Mouse (Mus musculus) G1E (cell line): ENCODE data around the gene Sfmbt1.

Source experiments
- CTCF ChIP-seq: IDR thresholded peaks from 2 replicates; pipeline ENCODE4 v1.5.1; 2012; ENCODE audit warnings: low read depth, low read length, inconsistent platforms, mixed read lengths
- GATA1 ChIP-seq: IDR thresholded peaks from 2 replicates; pipeline ENCODE4 v1.6.1; 2012; ENCODE audit warnings: borderline replicate concordance, low read length, inconsistent platforms, mixed read lengths
- POLR2AphosphoS5 ChIP-seq: IDR thresholded peaks from 2 replicates; pipeline ENCODE4 v1.6.1; 2012; ENCODE audit warnings: low read depth, low read length, inconsistent platforms; ENCODE audit not compliant: insufficient replicate concordance

DNA sequence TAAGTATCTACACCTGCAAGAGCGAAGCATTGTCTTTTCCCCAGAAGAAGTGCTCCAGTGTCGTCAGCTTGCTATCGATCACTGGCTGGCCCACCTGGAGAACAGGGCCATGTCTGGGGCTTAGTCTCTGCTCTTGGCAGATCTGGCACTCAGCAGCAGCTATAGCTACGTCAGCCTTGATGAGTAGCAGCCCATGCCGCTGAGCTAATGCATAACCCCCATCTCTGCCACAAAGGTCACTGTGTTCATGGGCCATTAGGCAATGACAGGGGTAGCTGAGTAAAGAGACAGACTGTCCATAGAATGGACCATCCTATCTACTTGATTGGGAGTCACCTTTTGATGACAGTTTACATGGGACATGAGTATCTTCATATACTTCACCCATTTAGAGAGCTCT is 135.9 kb downstream of the Sfmbt1 start:
- TF ChIP-seq CTCF (no peak), GATA1 (no peak), POLR2AphosphoS5 (no peak)
